Comparison of ENCODE assay signal across 17 mouse cellular contexts in genomic region chr7:143891146-143891545, GRCm38 (mm10). TPM values are rescaled to one million over a fixed set of nuclear protein-coding genes. Genes with fewer than 3 reads are reported as not detected.
"Had no signal": no experiment of that assay in that cellular context is flagged by ENCODE, and none has a peak within 500 bp of the region (broad histone marks: within the 10 kb centered on the region; RNA-seq: fewer than 3 reads in every experiment).

No protein-coding gene starts in this region.

- DNase-seq: kidney, adult 8-10 months; lung, adult 2 months; lung, postnatal 36 days; thymus, postnatal 14 days had no signal

- ATAC-seq: lung, postnatal 0 days; midbrain, embryonic 13.5 days had no signal

- H3K36me3 ChIP-seq: limb, embryonic 13.5 days; liver, embryonic 15.5 days; midbrain, embryonic 13.5 days had no signal

- H3K4me2 ChIP-seq: limb, embryonic 13.5 days; liver, embryonic 11.5 days; liver, embryonic 15.5 days; midbrain, embryonic 13.5 days had no signal

- H3K4me3 ChIP-seq: limb, embryonic 13.5 days; liver, embryonic 15.5 days; midbrain, embryonic 13.5 days had no signal

- H3K9me3 ChIP-seq: limb, embryonic 13.5 days; liver, embryonic 15.5 days; midbrain, embryonic 13.5 days had no signal

- H3K27me3 ChIP-seq: limb, embryonic 13.5 days; liver, embryonic 15.5 days; midbrain, embryonic 13.5 days had no signal

- H3K4me1 ChIP-seq: limb, embryonic 13.5 days; liver, embryonic 15.5 days; midbrain, embryonic 13.5 days had no signal

- H3K9ac ChIP-seq: limb, embryonic 13.5 days; liver, embryonic 15.5 days; midbrain, embryonic 13.5 days had no signal

- H3K27ac ChIP-seq: limb, embryonic 13.5 days; liver, embryonic 15.5 days; midbrain, embryonic 13.5 days had no signal

RNA-seq across cellular contexts. Expression of gene Gm498, which starts 24.5 kb away (rescaled TPM):
- total RNA-seq: layer of hippocampus, postnatal 25 days; left cerebral cortex, postnatal 36 days; megakaryocyte progenitor cell, adult 5-6 weeks; midbrain, postnatal 0 days had no signal
- polyA plus RNA-seq: kidney, embryonic 16.5 days; limb, embryonic 13.5 days; liver, embryonic 11.5 days; liver, embryonic 15.5 days; lung, adult 2 months; lung, postnatal 0 days; midbrain, embryonic 13.5 days; midbrain, postnatal 0 days; neural tube, embryonic 14.5 days; small intestine, adult 2 months; stomach, embryonic 16.5 days had no signal
